Mouse (Mus musculus) liver, embryonic 14.5 days (tissue): ENCODE results near the gene Crebl2. TPM values are rescaled to one million over a fixed set of nuclear protein-coding genes. Genes with fewer than 3 reads are reported as not detected.
A peak's percentile ranks its signal among the peaks of the same experiment; 100 is the strongest.

Experiments used
- ATAC-seq: fragments of 200-750 bp; cut with Nextera tagmentation; 2 replicates; pipeline ENCODE4 v1.8.0; 2017; ENCODE audit warnings: moderate number of reproducible peaks, mild to moderate bottlenecking, moderate library complexity; ENCODE audit not compliant: insufficient read depth
- DNase-seq, 3 experiments: peaks; one replicate each; pipeline ENCODE4 v3.0.0-alpha.2; 2012 to 2013; ENCODE audit warnings: low read depth in 3 of 3, low spot score in 3 of 3
- H3K27ac ChIP-seq: fragments of 300-500 bp; sonication (generic); 2 replicates; pipeline ENCODE4 v1.5.1; 2014; ENCODE audit warnings: moderate library complexity, mild to moderate bottlenecking, control low read depth, inconsistent platforms
- H3K27me3 ChIP-seq: fragments of 300-500 bp; sonication (generic); 2 replicates; pipeline ENCODE4 v1.6.1; 2014; ENCODE audit warnings: mild to moderate bottlenecking, low read length, moderate library complexity; ENCODE audit not compliant: control insufficient read depth, insufficient read depth
- H3K36me3 ChIP-seq: fragments of 300-500 bp; sonication (generic); replicated peaks from 2 replicates; pipeline ENCODE4 v1.6.1; 2014; ENCODE audit warnings: low read depth; ENCODE audit not compliant: control insufficient read depth, insufficient read depth
- H3K4me1 ChIP-seq, 2 experiments: fragments of 200-500 bp in 1 of 2; fragments of 300-500 bp in 1 of 2; sonication (generic) in 1 of 2; replicated peaks; 2 replicates each; pipeline ENCODE4 v1.6.1; 2012 to 2014; ENCODE audit warnings: antibody characterized with exemption in 1 of 2, inconsistent platforms in 1 of 2, low read length in 1 of 2; ENCODE audit not compliant: control insufficient read depth in 2 of 2, insufficient read depth in 2 of 2
- H3K4me2 ChIP-seq: fragments of 300-500 bp; sonication (generic); 2 replicates; pipeline ENCODE4 v1.6.1; 2014; ENCODE audit warnings: low read depth, mild to moderate bottlenecking, control low read depth, moderate library complexity
- H3K4me3 ChIP-seq, 2 experiments: fragments of 200-500 bp in 1 of 2; fragments of 300-500 bp in 1 of 2; sonication (generic) in 1 of 2; 2 replicates each; pipeline ENCODE4 v1.5.1; 2012 to 2014; ENCODE audit warnings: low read depth in 2 of 2, low read length in 2 of 2, mild to moderate bottlenecking in 2 of 2, control low read depth in 1 of 2, inconsistent platforms in 1 of 2, moderate library complexity in 1 of 2; ENCODE audit not compliant: insufficient read depth in 1 of 2
- H3K9ac ChIP-seq: fragments of 300-500 bp; sonication (generic); replicated peaks from 2 replicates; pipeline ENCODE4 v1.6.1; 2014; ENCODE audit warnings: mild to moderate bottlenecking, control low read depth, moderate library complexity
- H3K9me3 ChIP-seq: fragments of 300-500 bp; sonication (generic); 2 replicates; pipeline ENCODE4 v1.6.1; 2016; ENCODE audit warnings: low read length, mixed read lengths; ENCODE audit not compliant: control insufficient read depth
- CTCF ChIP-seq: IDR thresholded peaks from 2 replicates; pipeline ENCODE4 v1.5.1; 2016; ENCODE audit warnings: antibody characterized with exemption, low read depth, control low read depth
- EP300 ChIP-seq: IDR thresholded peaks from 2 replicates; pipeline ENCODE4 v1.6.1; 2016; ENCODE audit warnings: antibody characterized with exemption, low read depth
- WGBS: fragments of 180-500 bp; shearing (Covaris S2); extraction: QIAGEN DNeasy Blood & Tissue Kit; methylation state at CpG from one replicate; pipeline ENCODE4 v1.1.7; 2014; ENCODE audit not compliant: insufficient replicate concordance; 5-methylcytosine and 5-hydroxymethylcytosine counted together
- polyA plus RNA-seq, 2 experiments: library from polyadenylated mRNA; depleted of rRNA in 1 of 2; stranded (reverse) in 1 of 2; unstranded in 1 of 2; fragments of >200 nt; fragmentation: Nextera tagmentation in 1 of 2; extraction: Ambion mirVana in 1 of 2; gene quantifications; 2 replicates each; pipeline versions ENCODE4 v1.2.1 to v1.2.3; 2012 to 2014

Gene Crebl2
- polyA plus RNA-seq, 2 experiments, result 1.6 to 2.9 TPM

DNA sequence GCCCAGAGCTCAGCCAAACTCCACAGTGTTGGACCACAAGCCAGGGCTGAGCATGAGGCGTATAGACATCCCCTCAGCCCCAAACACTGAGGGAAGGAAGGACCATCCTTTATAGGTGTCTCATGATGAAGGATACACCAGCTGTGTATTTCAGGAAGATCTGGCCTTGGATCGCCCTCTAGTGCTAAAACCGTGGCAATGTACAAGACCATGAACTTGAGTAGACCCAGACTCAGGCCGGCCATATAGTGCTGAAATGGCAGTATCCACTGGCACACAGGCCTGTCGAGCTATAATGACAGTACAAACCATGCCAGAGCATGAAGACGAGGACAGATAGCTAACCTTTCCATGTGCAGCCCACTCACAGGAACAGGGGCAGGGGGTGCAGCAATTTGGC, 46.8 kb downstream of the Crebl2 start:
- TF ChIP-seq CTCF (peak; percentile 70), EP300 (no peak)
- peaks cover 0 to 3% of the 10 kb centered on the region in 2 experiments; a peak in 1 of 4 replicates for H3K4me1 ChIP-seq
- H3K27me3 ChIP-seq, result no peaks in the 10 kb centered on the region
- DNase-seq (no peak), ATAC-seq (0 out of 2 replicates have a peak, but pooled peaks have one; percentile 22)
- no peaks in the 10 kb centered on the region for H3K9me3 ChIP-seq
- H3K4me2 ChIP-seq, result no peak overlapping the region
- no peaks in the 10 kb centered on the region for H3K36me3 ChIP-seq
- H3K27ac ChIP-seq, result no peak overlapping the region
- H3K4me3 ChIP-seq, result no peak overlapping the region
- H3K9ac ChIP-seq, result no peak overlapping the region
- WGBS, result 45% methylated on average over 6 of the region's 6 CpGs

DNA sequence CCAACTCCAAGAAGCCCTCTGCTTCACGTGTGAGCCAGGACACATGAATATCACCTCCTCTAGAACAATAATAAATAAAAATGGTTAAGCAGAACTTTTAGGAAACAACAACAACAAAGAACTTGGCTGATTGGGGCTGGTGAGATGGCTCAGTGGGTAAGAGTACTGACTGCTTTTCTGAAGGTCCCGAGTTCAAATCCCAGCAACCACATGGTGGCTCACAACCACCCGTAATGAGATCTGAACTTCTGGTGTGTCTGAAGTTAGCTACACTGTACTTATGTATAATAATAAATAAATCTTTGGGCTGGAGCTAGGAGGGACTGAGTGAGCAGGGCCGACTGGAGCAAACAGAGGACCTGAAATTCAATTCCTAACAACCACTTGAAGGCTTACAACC, 47.3 kb downstream of the Crebl2 start:
- Histone ChIP-seq H3K4me3 (no peak overlapping the region), H3K36me3 (no peaks in the 10 kb centered on the region), H3K4me1 (peaks cover 0 to 3% of the 10 kb centered on the region in 2 experiments; a peak in 1 of 4 replicates), H3K4me2 (no peak overlapping the region), H3K9ac (no peak overlapping the region), H3K9me3 (no peaks in the 10 kb centered on the region), H3K27me3 (no peaks in the 10 kb centered on the region), H3K27ac (no peak overlapping the region)
- no peak for TF ChIP-seq EP300
- no peak for TF ChIP-seq CTCF
- ATAC-seq, result no peak
- WGBS, result 73% methylated on average over 4 of the region's 4 CpGs
- no peak for DNase-seq

DNA sequence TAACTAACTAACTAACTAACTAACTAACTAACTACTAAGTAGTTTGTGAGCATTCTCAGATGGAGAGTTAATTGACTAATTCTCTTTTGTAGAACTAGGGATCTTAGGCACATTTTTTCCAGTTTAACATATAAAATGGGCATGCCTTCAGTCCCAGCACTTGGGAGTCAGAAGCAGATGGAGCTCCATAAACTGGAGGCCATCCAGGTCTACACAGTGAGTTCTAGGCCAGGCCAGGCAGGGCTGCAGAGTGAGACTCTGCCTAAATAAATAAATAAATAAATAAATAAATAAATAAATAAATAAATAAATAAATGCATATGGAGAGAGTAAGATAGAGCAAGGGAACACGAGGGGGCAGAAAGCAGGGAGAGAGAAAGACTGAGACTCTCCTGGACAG, 47.9 kb downstream of the Crebl2 start:
- H3K36me3 ChIP-seq, result no peaks in the 10 kb centered on the region
- WGBS, result 37% methylated on average over 1 of the region's 1 CpGs
- H3K9me3 ChIP-seq, result no peaks in the 10 kb centered on the region
- H3K9ac ChIP-seq, result no peak overlapping the region
- ATAC-seq, result no peak
- no peak overlapping the region for H3K4me2 ChIP-seq
- no peak overlapping the region for H3K27ac ChIP-seq
- DNase-seq, result no peak
- H3K4me3 ChIP-seq, result no peak overlapping the region
- TF ChIP-seq EP300 (no peak), CTCF (no peak)
- H3K4me1 ChIP-seq, result peaks cover 0 to 3% of the 10 kb centered on the region in 2 experiments; a peak in 1 of 4 replicates
- no peaks in the 10 kb centered on the region for H3K27me3 ChIP-seq

DNA sequence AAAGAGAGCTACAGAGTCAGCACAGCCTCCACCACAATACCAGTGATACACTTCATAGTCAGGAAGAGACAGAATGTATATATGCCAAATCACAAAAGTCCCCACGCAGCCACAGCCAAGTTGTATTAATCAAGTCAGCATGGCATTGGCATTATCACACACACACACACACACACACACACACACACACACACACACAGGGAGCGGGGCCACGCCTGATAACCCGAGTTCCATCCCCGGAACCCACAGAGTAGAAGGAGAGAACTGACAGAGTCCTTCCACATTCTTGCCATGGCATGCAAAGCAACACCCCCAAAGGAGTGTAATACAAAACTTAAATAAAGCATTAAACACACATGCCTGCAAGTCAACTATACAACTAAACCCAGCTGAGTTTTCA, 49.6 kb downstream of the Crebl2 start:
- H3K27ac ChIP-seq, result no peak overlapping the region
- no peak for TF ChIP-seq CTCF
- TF ChIP-seq EP300, result no peak
- WGBS, result 34% methylated on average over 5 of the region's 5 CpGs
- no peak for DNase-seq
- peaks cover 0 to 3% of the 10 kb centered on the region in 2 experiments; a peak in 1 of 4 replicates for H3K4me1 ChIP-seq
- ATAC-seq, result no peak
- no peaks in the 10 kb centered on the region for H3K27me3 ChIP-seq
- no peak overlapping the region for H3K4me2 ChIP-seq
- H3K4me3 ChIP-seq, result no peak overlapping the region
- H3K36me3 ChIP-seq, result no peaks in the 10 kb centered on the region
- H3K9ac ChIP-seq, result no peak overlapping the region
- no peaks in the 10 kb centered on the region for H3K9me3 ChIP-seq

DNA sequence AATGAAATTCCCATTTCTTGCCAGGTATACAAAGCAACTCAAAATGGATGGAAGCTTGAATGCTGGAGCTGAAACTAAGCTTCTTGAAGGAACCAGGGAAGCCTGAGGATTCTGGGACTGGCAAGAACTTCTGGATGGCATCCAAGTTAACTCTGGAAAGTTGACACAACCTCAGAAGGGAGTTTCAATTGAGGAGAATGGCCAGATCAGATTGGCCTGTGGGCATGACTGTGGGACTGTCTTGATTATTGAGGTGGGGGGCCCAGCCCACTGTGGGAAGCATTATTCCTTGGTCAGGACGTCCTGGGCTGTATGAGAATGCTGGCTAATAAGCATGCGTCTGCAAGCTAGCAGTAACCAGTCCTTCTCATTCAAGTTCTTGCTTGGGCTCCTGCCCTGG, 50.1 kb downstream of the Crebl2 start:
- DNase-seq (no peak), ATAC-seq (no peak)
- WGBS, result 75% methylated on average over 2 of the region's 2 CpGs
- peaks cover 0 to 3% of the 10 kb centered on the region in 2 experiments; a peak in 1 of 4 replicates for H3K4me1 ChIP-seq
- no peak for TF ChIP-seq CTCF
- TF ChIP-seq EP300, result no peak
- no peaks in the 10 kb centered on the region for H3K9me3 ChIP-seq
- H3K27me3 ChIP-seq, result no peaks in the 10 kb centered on the region
- no peak overlapping the region for H3K4me3 ChIP-seq
- no peak overlapping the region for H3K9ac ChIP-seq
- H3K27ac ChIP-seq, result no peak overlapping the region
- no peak overlapping the region for H3K4me2 ChIP-seq
- no peaks in the 10 kb centered on the region for H3K36me3 ChIP-seq
